Mouse (Mus musculus): ENCODE data around the gene Dip2b.

GRCm38 (mm10) chr15:100104126-100104525 lies 65.7 kb downstream of the Dip2b start:
- TF ChIP-seq CTCF (IDR thresholded peaks at IDR 0.05; ENCODE audit: control insufficient read depth, insufficient read depth, insufficient read length), result no peak
- no peak for TF ChIP-seq CEBPB (IDR thresholded peaks at IDR 0.05; ENCODE audit: low read depth)
- no peak for TF ChIP-seq USF1 (IDR thresholded peaks at IDR 0.05; ENCODE audit: low read depth)
- no peak for TF ChIP-seq MYOD1 (IDR thresholded peaks at IDR 0.05; ENCODE audit: control insufficient read depth, insufficient read length, low read depth)
